ENCODE assay signal across 15 mouse cellular contexts in genomic region chr10:24614726-24615125, GRCm38 (mm10).
"Had no signal": no experiment of that assay in that cellular context is flagged by ENCODE, and none has a peak within 500 bp of the region (broad histone marks: within the 10 kb centered on the region; RNA-seq: fewer than 3 reads in every experiment).

No protein-coding gene starts in this region.

- H3K4me3 ChIP-seq: neural tube, embryonic 15.5 days; stomach, embryonic 15.5 days had no signal

- H3K9ac ChIP-seq: neural tube, embryonic 15.5 days; stomach, embryonic 15.5 days had no signal

- H3K36me3 ChIP-seq: neural tube, embryonic 15.5 days; stomach, embryonic 15.5 days had no signal

- DNase-seq: retina, postnatal 1 day; right cerebral cortex, adult 18-20 months; right cerebral cortex, postnatal 14 days; right cerebral cortex, postnatal 25 days; right cerebral cortex, postnatal 4 days; spleen, adult 18-20 months; thymus, adult 18-20 months; thymus, adult 2 months; thymus, postnatal 14 days; thymus, postnatal 25 days; thymus, postnatal 36 days; thymus, postnatal 4 days had no signal

- H3K27ac ChIP-seq: neural tube, embryonic 15.5 days; stomach, embryonic 15.5 days; stomach, postnatal 0 days had no signal

- H3K4me2 ChIP-seq: neural tube, embryonic 15.5 days; stomach, embryonic 15.5 days had no signal

- H3K9me3 ChIP-seq: neural tube, embryonic 15.5 days; stomach, embryonic 15.5 days had no signal

- H3K4me1 ChIP-seq: neural tube, embryonic 15.5 days; stomach, embryonic 15.5 days had no signal

- H3K27me3 ChIP-seq: neural tube, embryonic 15.5 days; stomach, embryonic 15.5 days had no signal
